Mouse (Mus musculus) urinary bladder, postnatal 25 days (tissue): Measurements from ENCODE around the gene Slc25a44.

Source experiments
- DNase-seq: peaks from one replicate; pipeline ENCODE4 v3.0.0; 2022; ENCODE audit warnings: low spot score

Gene Slc25a44

GRCm38 (mm10) chr3:88424605-88425329, at the start of gene Slc25a44:
Slc25a44 (minus strand) TSS chr3:88425139.
- DNase-seq = peak; percentile 89

DNA sequence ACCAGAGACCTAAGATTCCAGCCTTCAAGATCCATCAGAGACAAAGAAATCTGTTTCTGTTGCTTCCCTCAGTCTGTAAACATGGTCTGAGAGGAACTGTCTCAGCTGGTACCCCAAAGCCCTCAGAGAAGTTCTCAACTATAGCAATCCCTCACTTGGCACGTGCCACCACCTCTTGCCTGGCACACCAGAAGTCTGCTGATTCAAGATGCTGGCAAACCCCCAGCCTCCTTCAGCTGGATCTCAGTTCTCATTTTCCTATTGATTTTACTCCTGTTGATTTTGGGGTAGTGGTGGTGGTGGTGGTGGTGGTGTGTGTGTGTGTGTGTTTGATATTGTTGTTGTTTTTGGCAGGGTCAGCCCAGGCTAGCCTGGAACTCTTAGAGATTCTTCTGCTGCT, 48.6 kb upstream of the Slc25a44 start:
- no peak for DNase-seq

DNA sequence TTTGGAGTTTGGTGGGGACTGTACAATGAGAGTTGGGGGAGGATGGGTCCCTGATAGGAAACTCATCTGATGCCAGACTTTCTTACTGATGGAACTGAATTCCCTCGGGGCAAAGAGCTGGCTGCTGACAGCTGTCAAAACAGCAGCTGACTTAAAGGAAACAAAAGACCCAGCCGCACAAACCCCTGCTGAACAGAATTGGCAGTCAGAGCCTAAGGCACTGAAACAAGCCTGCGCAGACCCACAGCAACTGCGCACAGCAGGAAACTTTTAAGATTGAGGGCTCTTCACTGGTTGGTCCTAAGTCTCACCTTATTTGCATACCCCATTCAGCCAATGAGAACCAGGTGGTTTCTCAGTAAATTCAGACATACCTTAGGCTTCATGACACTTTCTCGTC, 48.1 kb upstream of the Slc25a44 start:
- no peak for DNase-seq

- no peak for DNase-seq
These were observed 46.1 kb upstream of the Slc25a44 start for GRCm38 (mm10) chr3:88470943-88471479.

GRCm38 (mm10) chr3:88469466-88469865, 44.5 kb upstream of the Slc25a44 start:
- DNase-seq = no peak

DNA sequence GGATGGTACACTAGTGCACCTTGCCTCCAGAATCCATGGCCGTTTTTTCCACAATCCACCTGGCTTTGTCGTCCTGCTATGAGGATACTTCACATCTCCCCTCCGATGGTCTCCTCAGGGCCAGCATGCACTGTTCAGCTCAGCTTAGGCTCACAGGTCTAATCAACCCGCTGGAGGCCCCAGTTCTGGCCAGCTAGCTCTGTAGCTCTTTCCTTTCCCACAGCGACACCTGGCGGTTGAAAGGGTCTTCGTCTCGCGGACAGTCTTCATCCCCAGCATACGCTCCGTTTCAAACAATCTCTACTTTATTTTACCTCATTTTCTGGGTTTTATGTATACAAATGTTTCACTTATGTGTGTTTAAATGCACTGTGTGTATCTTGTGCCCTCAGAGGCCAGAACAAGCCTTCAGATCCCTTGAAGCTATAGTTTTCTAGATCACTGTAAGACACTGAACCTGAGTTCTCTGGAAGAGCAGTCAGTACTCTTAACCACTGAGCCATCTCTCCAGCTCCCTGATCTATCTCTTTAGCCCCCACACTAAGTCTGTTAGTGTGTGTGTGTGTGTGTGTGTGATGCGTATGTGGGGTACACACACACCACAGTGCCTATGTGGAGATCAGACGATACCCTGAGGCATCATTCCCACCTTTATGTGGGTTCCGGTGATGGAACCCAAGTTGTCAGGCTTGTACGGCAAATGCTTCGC, 42.3 kb upstream of the Slc25a44 start:
- DNase-seq = peak; percentile 95

GRCm38 (mm10) chr3:88465127-88465526, 40.2 kb upstream of the Slc25a44 start:
- DNase-seq = no peak

- DNase-seq = no peak
These were observed 39.5 kb upstream of the Slc25a44 start for GRCm38 (mm10) chr3:88464425-88464824.

- DNase-seq = no peak
These were observed 36.2 kb upstream of the Slc25a44 start, which contains the start of gene Sema4a for GRCm38 (mm10) chr3:88460983-88461696. Sema4a (minus strand) TSS chr3:88461182.

GRCm38 (mm10) chr3:88460029-88460428, 35.1 kb upstream of the Slc25a44 start:
- no peak for DNase-seq

DNA sequence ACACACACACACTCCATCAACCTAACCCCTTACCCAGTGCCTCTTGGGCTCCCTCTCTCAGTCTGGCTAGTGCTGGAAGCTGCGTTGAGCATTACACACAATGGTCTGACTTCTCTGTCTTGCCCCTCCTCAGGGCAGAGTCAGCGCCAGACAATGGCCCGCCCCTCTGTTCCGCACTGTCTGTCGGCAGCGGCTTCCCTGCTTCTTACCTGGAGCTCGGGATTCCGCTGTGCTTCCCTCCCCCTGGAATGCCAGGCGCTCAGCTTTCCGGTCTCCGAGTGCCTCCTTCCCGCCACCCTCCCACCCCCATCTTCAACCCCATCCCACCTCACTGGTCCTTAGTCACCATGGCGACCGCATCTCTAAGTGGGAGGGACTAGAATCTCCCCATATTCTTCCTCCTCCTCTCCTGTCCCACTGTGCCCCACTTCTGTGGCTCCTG, 33.9 kb upstream of the Slc25a44 start:
- DNase-seq = no peak

- DNase-seq = no peak
These were observed 32.0 kb upstream of the Slc25a44 start for GRCm38 (mm10) chr3:88456746-88457532.

DNA sequence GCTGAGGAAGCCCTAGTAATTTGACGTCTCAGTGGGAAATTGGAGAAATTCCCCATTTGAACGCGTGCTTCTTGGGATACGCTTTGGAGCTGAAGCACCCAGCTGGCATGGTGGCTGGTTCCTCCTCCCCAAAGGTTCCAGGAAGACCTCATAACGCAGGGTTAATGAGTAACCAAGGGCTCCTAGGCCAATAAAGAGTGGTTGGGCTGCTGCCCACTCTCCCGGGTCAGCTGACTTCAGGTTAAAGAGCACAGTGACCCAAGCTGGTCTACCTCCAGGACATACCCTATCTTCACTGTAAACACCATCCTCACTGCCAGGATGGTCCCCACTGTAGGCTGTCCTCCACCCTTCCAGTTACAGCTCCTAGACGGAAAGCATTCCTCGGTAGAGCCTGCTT, 31.4 kb upstream of the Slc25a44 start:
- no peak for DNase-seq

GRCm38 (mm10) chr3:88455588-88456264, 30.8 kb upstream of the Slc25a44 start:
- peak; percentile 61 for DNase-seq

- no peak for DNase-seq
These were observed 30.0 kb upstream of the Slc25a44 start for GRCm38 (mm10) chr3:88454762-88455587.

DNA sequence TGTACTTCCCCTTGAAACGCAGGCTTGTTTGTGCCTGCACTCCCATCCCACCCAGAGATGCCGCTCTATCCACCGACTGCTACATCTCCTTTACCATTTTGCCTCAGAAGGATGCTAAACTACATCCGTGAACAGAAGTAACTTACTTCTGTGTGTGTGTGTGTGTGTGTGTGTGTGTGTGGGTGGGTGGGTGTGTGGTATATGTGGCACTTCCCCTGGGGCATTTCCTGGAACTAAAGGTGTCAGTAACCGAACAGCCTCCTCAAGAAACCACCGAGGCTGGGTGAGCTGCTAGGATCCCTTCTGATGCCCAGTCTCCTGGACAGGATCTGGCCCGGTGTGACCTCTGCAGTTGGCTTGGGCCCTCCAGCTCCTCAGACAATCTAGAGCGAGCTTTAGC, 29.0 kb upstream of the Slc25a44 start:
- DNase-seq = no peak

DNA sequence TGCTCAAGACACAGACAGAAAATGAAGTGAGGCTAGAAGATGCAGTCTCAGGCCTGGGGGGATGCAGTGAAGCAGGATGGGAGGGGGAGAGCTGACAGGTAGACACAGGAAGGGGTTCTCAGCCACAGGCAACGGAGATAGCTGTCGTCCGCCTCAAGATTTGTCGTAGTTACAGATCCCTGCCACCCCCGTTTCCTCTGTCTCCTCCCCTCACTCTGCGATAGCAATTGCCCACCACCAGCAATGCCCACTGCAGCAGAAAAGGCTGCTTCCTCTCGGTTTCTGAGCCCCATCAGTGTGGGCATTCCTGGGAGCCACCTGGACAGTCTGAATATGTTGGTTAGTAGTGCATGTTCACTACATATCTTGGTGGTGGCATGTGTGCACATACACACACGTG, 28.4 kb upstream of the Slc25a44 start:
- DNase-seq = no peak

GRCm38 (mm10) chr3:88452716-88453115, 27.8 kb upstream of the Slc25a44 start:
- no peak for DNase-seq

DNA sequence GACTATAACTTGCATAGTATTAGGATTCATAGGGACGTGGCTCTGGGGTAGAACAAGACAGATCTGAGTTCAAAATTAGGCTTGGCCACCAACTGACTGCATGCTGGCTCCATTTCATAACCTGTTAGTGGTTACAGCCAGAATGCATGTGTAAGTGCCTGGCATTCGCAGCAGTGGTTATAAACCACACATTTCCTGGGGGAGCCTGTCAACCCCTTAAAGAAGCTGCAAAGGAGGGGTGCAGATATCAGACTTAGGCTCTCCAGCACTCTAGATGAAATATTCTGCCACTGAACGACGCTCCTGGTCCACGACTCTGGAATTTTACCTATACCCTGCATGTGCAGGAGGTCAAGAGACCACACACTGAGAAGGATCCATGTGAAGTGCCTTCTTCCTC, 27.3 kb upstream of the Slc25a44 start:
- DNase-seq = no peak
